Mouse (Mus musculus) intestine, embryonic 14.5 days (tissue): ENCODE measurements around the gene Rasa3. TPM values are rescaled to one million over a fixed set of nuclear protein-coding genes. Genes with fewer than 3 reads are reported as not detected.

Source experiments
- ATAC-seq: fragments of 200-750 bp; cut with Nextera tagmentation; replicated peaks from 2 replicates; pipeline ENCODE4 v1.8.0; 2017; ENCODE audit warnings: low read depth, moderate number of reproducible peaks, moderate TSS enrichment, moderate library complexity; ENCODE audit not compliant: low FRiP score, low TSS enrichment
- DNase-seq: peaks from one replicate; pipeline ENCODE4 v3.0.0-alpha.2; 2018; ENCODE audit warnings: low spot score
- H3K27ac ChIP-seq: fragments of 300-500 bp; sonication (generic); 2 replicates; pipeline ENCODE4 v1.5.1; 2014; ENCODE audit warnings: low read depth, mild to moderate bottlenecking, control low read depth
- H3K27me3 ChIP-seq: fragments of 300-500 bp; sonication (generic); replicated peaks from 2 replicates; pipeline ENCODE4 v1.6.1; 2014; ENCODE audit warnings: low read length, control low read depth; ENCODE audit not compliant: control insufficient read depth, insufficient read depth
- H3K36me3 ChIP-seq: fragments of 300-500 bp; sonication (generic); 2 replicates; pipeline ENCODE4 v1.6.1; 2014; ENCODE audit warnings: low read length, control low read depth; ENCODE audit not compliant: control insufficient read depth, insufficient read depth
- H3K4me1 ChIP-seq: fragments of 300-500 bp; sonication (generic); replicated peaks from 2 replicates; pipeline ENCODE4 v1.6.1; 2014; ENCODE audit warnings: low read length, control low read depth, mixed read lengths; ENCODE audit not compliant: control insufficient read depth, insufficient read depth
- H3K4me2 ChIP-seq: fragments of 300-500 bp; sonication (generic); 2 replicates; pipeline ENCODE4 v1.6.1; 2014; ENCODE audit warnings: low read length
- H3K4me3 ChIP-seq: fragments of 300-500 bp; sonication (generic); 2 replicates; pipeline ENCODE4 v1.5.1; 2014; ENCODE audit warnings: low read depth, low read length, control low read depth, mixed read lengths
- H3K9ac ChIP-seq: fragments of 300-500 bp; sonication (generic); 2 replicates; pipeline ENCODE4 v1.6.1; 2014; ENCODE audit warnings: mild to moderate bottlenecking, low read length
- H3K9me3 ChIP-seq: fragments of 300-500 bp; sonication (generic); 2 replicates; pipeline ENCODE4 v1.6.1; 2016; ENCODE audit warnings: low read length, control low read depth; ENCODE audit not compliant: control insufficient read depth
- WGBS: fragments of 180-500 bp; shearing (Covaris S2); extraction: QIAGEN DNeasy Blood & Tissue Kit; methylation state at CpG from one replicate; pipeline ENCODE4 v1.1.7; 2014; 5-methylcytosine and 5-hydroxymethylcytosine counted together
- polyA plus RNA-seq: library from polyadenylated mRNA; unstranded; fragments of >200 nt; fragmentation: Nextera tagmentation; extraction: Ambion mirVana; gene quantifications from 2 replicates; pipeline ENCODE4 v1.2.1, GENCODE M21; 2014

Rasa3 gene
- polyA plus RNA-seq, 1 experiment from 2014 or later = 24.9 TPM

- no peak for ATAC-seq
- 87% methylated on average over 11 of the region's 11 CpGs for WGBS
- Histone ChIP-seq H3K27ac (no peak overlapping the region), H3K4me3 (no peak overlapping the region), H3K4me2 (no peak overlapping the region), H3K4me1 (peaks cover 19% of the 10 kb centered on the region), H3K9ac (no peak overlapping the region), H3K36me3 (no peaks in the 10 kb centered on the region), H3K9me3 (no peaks in the 10 kb centered on the region), H3K27me3 (no peaks in the 10 kb centered on the region)
- DNase-seq = no peak
Observed at GRCm38 (mm10) chr8:13650541-13651191, 26.7 kb downstream of the Rasa3 start.

DNA sequence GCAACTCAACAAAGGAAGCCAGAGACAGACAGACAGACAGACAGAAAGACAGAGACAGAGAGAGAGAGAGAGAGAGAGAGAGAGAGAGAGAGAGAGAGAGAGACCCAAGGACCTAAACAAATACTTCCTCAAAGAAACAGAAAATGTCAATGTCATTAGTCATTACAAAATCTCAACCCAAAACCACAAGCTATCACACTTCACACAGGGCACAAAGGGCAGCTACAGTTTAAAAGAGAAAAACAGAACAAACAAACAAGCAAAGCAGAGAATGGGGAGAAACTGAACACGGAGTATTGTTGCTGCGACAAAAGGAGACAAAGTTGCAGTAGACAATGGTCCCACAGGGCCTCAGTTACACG, 28.3 kb downstream of the Rasa3 start:
- Histone ChIP-seq H3K4me1 (peaks cover 27% of the 10 kb centered on the region), H3K36me3 (no peaks in the 10 kb centered on the region), H3K9ac (no peak overlapping the region), H3K27me3 (no peaks in the 10 kb centered on the region), H3K9me3 (no peaks in the 10 kb centered on the region), H3K4me3 (no peak overlapping the region), H3K4me2 (no peak overlapping the region), H3K27ac (no peak overlapping the region; the same call in 1 of the 2 replicates)
- DNase-seq (no peak), ATAC-seq (no peak)
- 50% methylated on average over 3 of the region's 3 CpGs for WGBS

GRCm38 (mm10) chr8:13648377-13649153, 28.8 kb downstream of the Rasa3 start:
- 33% methylated on average over 7 of the region's 7 CpGs for WGBS
- no peaks in the 10 kb centered on the region for H3K27me3 ChIP-seq
- no peak overlapping the region for H3K4me3 ChIP-seq
- H3K9ac ChIP-seq = no peak overlapping the region
- ATAC-seq = no peak; the same call in 1 of the 2 replicates
- H3K9me3 ChIP-seq = no peaks in the 10 kb centered on the region
- DNase-seq = no peak
- peaks cover 31% of the 10 kb centered on the region for H3K4me1 ChIP-seq
- H3K27ac ChIP-seq = peak overlapping the region; percentile 34; the same call in 1 of the 2 replicates
- H3K4me2 ChIP-seq = no peak overlapping the region
- H3K36me3 ChIP-seq = no peaks in the 10 kb centered on the region

DNA sequence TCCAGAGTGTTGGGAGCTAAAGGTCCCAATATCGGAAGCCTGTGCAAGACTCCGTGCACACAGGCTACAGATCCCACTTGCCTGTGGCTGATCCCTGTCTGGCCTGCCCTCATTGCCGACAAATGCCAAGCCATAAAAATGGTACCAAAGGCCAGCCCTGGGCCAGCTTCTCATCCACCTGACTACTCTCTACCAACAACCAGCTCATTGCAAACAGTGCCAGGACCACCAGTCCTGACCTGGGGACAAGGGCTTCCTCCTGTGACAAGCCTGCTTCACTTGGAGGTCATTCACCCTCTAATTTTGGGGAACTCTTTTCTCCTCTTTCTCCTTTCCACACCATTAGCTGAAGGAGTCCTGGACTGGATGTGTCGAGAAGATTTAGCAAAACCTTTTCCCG, 29.8 kb downstream of the Rasa3 start:
- H3K9ac ChIP-seq = no peak overlapping the region
- peaks cover 33% of the 10 kb centered on the region for H3K4me1 ChIP-seq
- no peak overlapping the region for H3K27ac ChIP-seq
- ATAC-seq = no peak
- DNase-seq = no peak
- no peaks in the 10 kb centered on the region for H3K9me3 ChIP-seq
- no peaks in the 10 kb centered on the region for H3K36me3 ChIP-seq
- no peaks in the 10 kb centered on the region for H3K27me3 ChIP-seq
- WGBS = 87% methylated on average over 5 of the region's 5 CpGs
- H3K4me2 ChIP-seq = no peak overlapping the region
- H3K4me3 ChIP-seq = no peak overlapping the region

DNA sequence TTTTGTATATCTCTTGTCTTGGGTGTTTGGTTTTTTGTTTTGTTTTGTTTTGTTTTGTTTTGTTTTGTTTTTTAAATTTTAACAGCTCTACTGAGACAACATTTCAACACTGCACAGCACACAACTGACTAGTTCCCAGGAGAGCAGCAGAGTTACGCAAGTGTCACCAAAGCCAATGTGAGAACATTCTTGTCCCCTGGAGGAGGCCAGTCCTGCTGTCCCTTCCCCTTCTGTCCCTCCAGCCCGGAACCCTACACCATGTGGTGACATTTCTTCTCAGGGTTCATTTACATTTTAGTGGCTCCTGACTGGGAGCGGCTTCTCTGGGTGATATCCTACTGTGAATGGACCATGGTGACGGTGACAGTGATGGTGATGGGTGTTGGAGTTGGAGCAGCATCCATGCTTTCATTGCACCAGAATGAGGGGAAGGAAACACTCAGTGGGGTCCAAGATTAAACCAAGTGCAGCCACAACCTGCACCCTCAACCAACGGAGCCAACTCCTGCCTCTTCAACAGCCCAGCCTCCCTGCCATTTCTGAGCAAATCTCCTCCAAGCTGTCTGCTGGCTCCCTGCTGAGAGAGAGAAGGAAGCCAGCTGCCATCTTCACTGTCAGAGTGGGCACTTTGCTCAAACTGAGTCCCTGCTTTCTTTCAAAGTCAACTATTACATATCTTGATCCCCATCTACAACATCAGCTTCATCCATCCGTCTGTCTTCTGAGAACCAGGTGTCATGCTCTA, 32.3 kb downstream of the Rasa3 start:
- Histone ChIP-seq H3K4me1 (peaks cover 49% of the 10 kb centered on the region), H3K36me3 (no peaks in the 10 kb centered on the region), H3K4me2 (no peak overlapping the region), H3K27ac (no peak overlapping the region), H3K9ac (no peak overlapping the region), H3K4me3 (no peak overlapping the region), H3K9me3 (no peaks in the 10 kb centered on the region), H3K27me3 (no peaks in the 10 kb centered on the region)
- no peak for ATAC-seq
- no peak for DNase-seq
- 59% methylated on average over 6 of the region's 6 CpGs for WGBS

DNA sequence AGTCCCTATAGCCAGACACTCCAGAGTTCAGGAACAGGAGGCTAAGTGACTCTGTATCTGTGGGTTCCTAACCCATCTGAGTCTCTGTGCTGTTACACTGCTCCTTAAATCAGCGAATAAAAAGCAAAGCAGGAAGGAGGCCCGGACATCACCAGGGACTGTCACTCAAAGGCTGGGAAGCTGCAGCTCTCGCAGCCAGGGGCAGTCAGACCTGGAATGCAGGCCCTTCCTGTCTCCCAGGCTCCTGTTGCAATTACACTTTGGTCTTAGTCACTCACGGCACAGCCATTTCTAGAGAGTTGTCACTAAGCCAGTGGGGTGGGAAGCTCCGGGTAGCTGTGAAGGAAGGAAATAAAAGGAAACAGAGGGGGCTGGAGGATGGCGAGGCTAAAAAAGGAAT, 33.2 kb downstream of the Rasa3 start:
- Histone ChIP-seq H3K27me3 (no peaks in the 10 kb centered on the region), H3K9me3 (no peaks in the 10 kb centered on the region), H3K4me1 (peaks cover 45% of the 10 kb centered on the region), H3K4me2 (0 out of 2 replicates have a peak overlapping the region, but pooled peaks have one; percentile 13), H3K27ac (peak overlapping the region; percentile 36; the same call in 1 of the 2 replicates), H3K36me3 (no peaks in the 10 kb centered on the region), H3K9ac (0 out of 2 replicates have a peak overlapping the region, but pooled peaks have one; percentile 16), H3K4me3 (no peak overlapping the region)
- no peak for DNase-seq
- ATAC-seq = no peak
- WGBS = 13% methylated on average over 6 of the region's 6 CpGs

DNA sequence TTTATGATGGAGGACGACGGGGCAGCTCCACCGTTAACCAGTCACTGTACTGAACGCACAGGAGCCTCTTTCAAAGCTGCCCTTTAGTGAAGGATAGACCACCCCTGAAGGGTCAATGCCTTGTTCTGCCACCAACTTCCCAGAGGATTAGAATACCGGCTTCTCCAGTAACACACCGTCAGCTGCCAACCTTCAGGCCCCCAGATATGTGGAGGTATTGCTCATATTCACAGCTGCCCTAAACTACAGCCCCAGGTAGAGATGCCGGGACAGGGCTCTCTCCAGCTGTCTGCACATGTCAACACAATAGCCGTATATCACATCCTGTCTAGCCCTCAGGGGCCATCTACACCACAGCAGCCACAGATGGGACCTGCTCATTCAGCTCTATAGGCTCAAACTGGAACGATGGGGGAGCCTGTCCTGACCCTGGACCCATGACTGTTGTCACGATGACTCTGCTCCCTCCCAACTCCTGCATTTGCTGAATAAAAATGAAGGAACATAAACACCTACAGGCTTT, 34.7 kb downstream of the Rasa3 start:
- ATAC-seq (no peak), DNase-seq (no peak)
- Histone ChIP-seq H3K4me2 (no peak overlapping the region), H3K27ac (no peak overlapping the region), H3K4me1 (peaks cover 35% of the 10 kb centered on the region), H3K36me3 (no peaks in the 10 kb centered on the region), H3K9me3 (no peaks in the 10 kb centered on the region), H3K9ac (no peak overlapping the region), H3K4me3 (no peak overlapping the region), H3K27me3 (no peaks in the 10 kb centered on the region)
- 65% methylated on average over 10 of the region's 10 CpGs for WGBS

GRCm38 (mm10) chr8:13641206-13641605, 36.2 kb downstream of the Rasa3 start:
- DNase-seq = no peak
- no peak for ATAC-seq
- 58% methylated on average over 9 of the region's 9 CpGs for WGBS
- Histone ChIP-seq H3K27me3 (no peaks in the 10 kb centered on the region), H3K9me3 (no peaks in the 10 kb centered on the region), H3K36me3 (no peaks in the 10 kb centered on the region), H3K9ac (no peak overlapping the region), H3K4me3 (no peak overlapping the region), H3K4me2 (no peak overlapping the region), H3K27ac (no peak overlapping the region), H3K4me1 (peaks cover 35% of the 10 kb centered on the region)
